Mouse (Mus musculus): ENCODE data around the gene Etv3. TPM values are rescaled to one million over a fixed set of nuclear protein-coding genes. Genes with fewer than 3 reads are reported as not detected.
A peak's percentile ranks its signal among the peaks of the same experiment; 100 is the strongest.

Etv3 gene
- polyA plus RNA-seq, 1 experiment from 2014 or later: 10.4 TPM

DNA sequence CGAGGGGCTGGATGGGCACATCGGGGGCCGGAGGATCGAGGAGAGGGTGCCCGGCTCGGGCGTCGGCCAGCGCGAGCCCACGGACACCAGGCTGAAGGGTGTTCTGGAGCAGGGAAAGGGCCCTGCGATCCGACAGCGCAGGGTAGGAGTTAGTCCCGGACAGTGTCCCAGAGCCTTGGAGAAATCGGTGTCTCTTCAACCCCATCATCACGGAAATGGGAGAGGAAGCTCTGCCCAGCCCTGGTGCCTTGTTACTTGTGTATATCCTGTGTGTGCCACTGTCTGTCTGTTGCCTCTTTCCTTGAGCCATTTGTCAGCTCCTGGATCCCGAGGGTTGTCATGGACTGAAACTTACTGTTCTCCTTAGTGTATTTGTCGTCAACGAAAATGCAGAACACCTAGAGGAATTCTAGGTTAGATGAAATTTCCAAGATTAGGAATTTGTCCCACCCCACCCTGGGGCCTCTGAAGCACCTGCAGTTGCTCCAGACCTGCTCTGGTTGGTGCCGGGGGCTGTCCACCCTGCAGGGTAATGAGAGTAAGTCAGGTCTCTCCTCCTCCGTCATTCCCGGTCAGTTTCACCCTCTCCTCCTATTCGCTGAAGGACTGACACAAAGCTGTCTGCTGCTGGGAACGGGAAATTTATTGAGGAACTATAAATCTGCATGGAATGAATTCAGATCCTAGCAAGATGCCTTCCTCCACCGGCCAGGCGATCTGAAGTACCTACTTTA is 797 bp downstream of the Etv3 start:
- Histone ChIP-seq H3K36me3 (peaks cover 34% of the 10 kb centered on the region), H3K4me2 (peak overlapping the region; percentile 79), H3K27me3 (no peaks in the 10 kb centered on the region), H3K4me3 (peak overlapping the region; percentile 88), H3K9me3 (no peaks in the 10 kb centered on the region), H3K27ac (replicated peaks) (peak overlapping the region; percentile 90), H3K9ac (peak overlapping the region; percentile 93), H3K4me1 (replicated peaks) (peaks cover 19% of the 10 kb centered on the region)
- no peak; the same call in 1 of the 2 replicates for ATAC-seq (ENCODE audit: low FRiP score, low read depth)
- WGBS: 7% methylated on average over 26 of the region's 27 CpGs

- no peak overlapping the region for H3K27ac ChIP-seq (replicated peaks)
- H3K9me3 ChIP-seq: no peaks in the 10 kb centered on the region
- ATAC-seq (ENCODE audit: low FRiP score, low read depth): no peak
- H3K36me3 ChIP-seq: peaks cover 42% of the 10 kb centered on the region
- H3K9ac ChIP-seq: no peak overlapping the region
- no peaks in the 10 kb centered on the region for H3K27me3 ChIP-seq
- 90% methylated on average over 12 of the region's 12 CpGs for WGBS
- 0 out of 2 replicates have a peak overlapping the region, but pooled peaks have one; percentile 79 for H3K4me2 ChIP-seq
- no peak overlapping the region for H3K4me3 ChIP-seq
- peaks cover 19% of the 10 kb centered on the region for H3K4me1 ChIP-seq (replicated peaks)
Measured at GRCm38 (mm10) chr3:87527139-87527538, 1.9 kb downstream of the Etv3 start.

DNA sequence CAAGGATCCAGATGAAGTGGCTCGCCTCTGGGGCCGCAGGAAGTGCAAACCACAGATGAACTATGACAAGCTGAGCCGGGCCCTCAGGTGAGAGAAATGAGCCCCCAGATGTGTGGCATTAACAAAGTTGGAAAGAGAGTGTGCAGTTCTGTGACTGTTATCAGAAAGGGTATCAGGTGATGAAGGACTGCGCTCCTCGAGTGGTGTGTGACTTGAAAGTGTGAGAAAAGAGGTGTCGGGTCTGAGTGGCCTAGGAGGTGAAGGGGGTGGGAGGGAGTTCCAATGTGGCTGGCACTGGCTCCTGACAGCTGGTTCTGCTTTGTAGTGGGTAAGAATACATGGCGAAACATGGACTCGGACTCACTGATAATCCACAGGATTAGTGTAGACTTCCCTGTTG is 2.8 kb downstream of the Etv3 start:
- Histone ChIP-seq H3K4me1 (replicated peaks) (peaks cover 19% of the 10 kb centered on the region), H3K27me3 (no peaks in the 10 kb centered on the region), H3K4me3 (no peak overlapping the region), H3K9me3 (no peaks in the 10 kb centered on the region), H3K9ac (no peak overlapping the region), H3K4me2 (no peak overlapping the region), H3K27ac (replicated peaks) (no peak overlapping the region), H3K36me3 (peaks cover 50% of the 10 kb centered on the region)
- ATAC-seq (ENCODE audit: low FRiP score, low read depth): no peak
- WGBS: 96% methylated on average over 8 of the region's 8 CpGs

DNA sequence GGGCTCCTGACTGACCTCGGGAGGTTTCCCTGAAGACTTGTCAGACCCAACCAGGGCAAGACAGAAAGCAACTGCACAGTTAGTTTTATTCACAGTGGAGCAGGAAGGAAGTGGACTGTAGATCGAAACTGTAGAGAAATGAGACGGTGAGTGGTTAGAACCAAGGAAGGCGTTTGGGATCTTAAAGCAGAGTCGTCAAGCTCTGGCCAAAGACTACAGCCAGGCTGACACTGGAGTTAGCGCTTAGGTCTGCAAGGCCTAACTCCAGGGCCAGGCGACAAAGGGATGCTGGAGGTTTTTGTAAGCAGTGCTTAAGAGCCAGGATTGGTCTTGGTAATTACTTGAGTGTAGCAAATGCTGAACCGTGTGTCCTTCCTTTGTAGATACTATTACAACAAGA is 3.6 kb downstream of the Etv3 start:
- Histone ChIP-seq H3K27me3 (no peaks in the 10 kb centered on the region), H3K4me1 (replicated peaks) (peaks cover 19% of the 10 kb centered on the region), H3K4me3 (no peak overlapping the region), H3K36me3 (peaks cover 58% of the 10 kb centered on the region), H3K9me3 (no peaks in the 10 kb centered on the region), H3K4me2 (no peak overlapping the region), H3K27ac (replicated peaks) (no peak overlapping the region), H3K9ac (no peak overlapping the region)
- no peak for ATAC-seq (ENCODE audit: low FRiP score, low read depth)
- 95% methylated on average over 8 of the region's 8 CpGs for WGBS

GRCm38 (mm10) chr3:87529568-87529967 is 4.4 kb downstream of the Etv3 start:
- 93% methylated on average over 11 of the region's 11 CpGs for WGBS
- Histone ChIP-seq H3K9me3 (no peaks in the 10 kb centered on the region), H3K27me3 (no peaks in the 10 kb centered on the region), H3K36me3 (peaks cover 62% of the 10 kb centered on the region), H3K27ac (replicated peaks) (no peak overlapping the region), H3K4me1 (replicated peaks) (peaks cover 19% of the 10 kb centered on the region), H3K4me2 (no peak overlapping the region), H3K4me3 (no peak overlapping the region), H3K9ac (no peak overlapping the region)
- no peak for ATAC-seq (ENCODE audit: low FRiP score, low read depth)

DNA sequence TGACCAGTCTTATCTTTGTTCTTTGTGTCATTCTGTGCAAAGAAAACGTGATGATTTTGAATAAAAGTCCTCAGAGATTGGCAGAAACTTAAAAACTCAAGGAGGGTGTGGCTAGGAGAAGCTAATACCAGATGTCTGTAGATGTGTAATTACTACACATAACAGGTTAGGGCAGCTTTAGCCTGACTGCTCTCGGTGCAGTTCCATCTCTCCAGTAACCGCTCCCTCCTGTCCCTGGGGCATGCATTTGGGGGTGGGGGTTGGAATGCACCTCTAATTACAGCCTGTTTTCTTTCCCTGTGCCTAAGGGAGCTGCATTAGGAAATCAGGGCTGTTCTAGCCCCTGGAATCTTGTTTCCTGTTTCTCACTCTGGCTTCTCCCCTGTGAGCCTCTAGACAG is 5.0 kb downstream of the Etv3 start:
- ATAC-seq (ENCODE audit: low FRiP score, low read depth): no peak
- Histone ChIP-seq H3K9me3 (no peaks in the 10 kb centered on the region), H3K4me2 (no peak overlapping the region), H3K27me3 (no peaks in the 10 kb centered on the region), H3K4me3 (no peak overlapping the region), H3K27ac (replicated peaks) (no peak overlapping the region), H3K36me3 (peaks cover 68% of the 10 kb centered on the region), H3K9ac (no peak overlapping the region), H3K4me1 (replicated peaks) (peaks cover 15% of the 10 kb centered on the region)
- WGBS: 91% methylated on average over 3 of the region's 3 CpGs

DNA sequence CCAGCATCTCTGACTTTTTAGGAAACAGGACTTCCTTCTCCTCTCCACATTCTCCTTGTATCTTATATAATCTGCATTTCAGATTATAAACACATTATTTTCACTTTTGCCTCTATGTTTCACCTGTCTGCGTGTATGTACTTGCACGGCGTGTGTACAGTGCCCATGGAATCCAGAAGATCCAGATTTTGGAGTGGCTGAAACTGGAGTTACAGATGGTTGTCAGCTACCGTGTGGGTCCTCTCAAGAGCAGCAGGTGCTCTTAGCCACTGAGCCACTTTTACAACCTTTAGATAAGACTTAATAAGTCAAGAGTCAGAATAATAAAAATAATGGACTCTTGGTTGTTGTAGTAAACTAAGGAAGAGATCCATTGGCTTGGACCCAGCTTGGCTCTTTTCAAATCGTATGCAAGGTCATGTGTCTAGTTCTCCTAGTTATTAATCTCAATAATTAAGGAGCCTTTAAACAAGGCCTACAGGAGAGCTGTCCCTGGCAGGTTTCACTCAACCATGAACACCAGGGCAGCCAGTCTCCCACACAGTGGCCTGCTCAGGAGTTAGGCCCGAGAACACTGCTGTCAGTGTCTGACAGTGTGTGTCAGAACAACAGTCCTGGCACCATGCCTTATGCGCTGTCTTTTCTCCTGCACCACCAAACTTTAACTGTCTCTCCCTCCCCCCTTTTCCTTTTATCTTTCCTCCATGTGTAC is 8.6 kb downstream of the Etv3 start:
- no peak for ATAC-seq (ENCODE audit: low FRiP score, low read depth)
- H3K9me3 ChIP-seq: no peaks in the 10 kb centered on the region
- no peak overlapping the region for H3K4me3 ChIP-seq
- no peak overlapping the region for H3K27ac ChIP-seq (replicated peaks)
- no peak overlapping the region for H3K9ac ChIP-seq
- no peak overlapping the region for H3K4me2 ChIP-seq
- no peaks in the 10 kb centered on the region for H3K4me1 ChIP-seq (replicated peaks)
- H3K27me3 ChIP-seq: no peaks in the 10 kb centered on the region
- 92% methylated on average over 7 of the region's 7 CpGs for WGBS
- H3K36me3 ChIP-seq: peaks cover 89% of the 10 kb centered on the region

DNA sequence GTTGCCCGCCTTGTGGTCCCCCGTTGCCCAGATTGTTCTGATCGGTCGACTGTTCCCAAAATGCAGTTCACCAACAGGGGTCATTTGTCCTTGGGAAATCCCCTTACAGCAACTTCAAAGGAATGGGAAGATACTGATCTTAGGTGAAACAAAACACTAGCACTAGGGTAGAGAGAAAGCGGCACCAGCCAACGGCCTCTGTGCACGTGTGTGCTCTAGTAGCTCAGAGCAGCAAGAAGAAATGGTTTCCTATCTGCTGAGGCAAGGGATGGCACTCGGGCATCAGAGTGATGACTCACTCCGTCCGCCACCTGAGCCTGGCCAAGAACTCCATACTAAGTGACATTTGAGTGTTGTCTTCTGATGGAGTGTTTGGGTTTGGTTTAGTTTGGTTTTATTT is 12.8 kb downstream of the Etv3 start:
- no peaks in the 10 kb centered on the region for H3K9me3 ChIP-seq
- H3K4me3 ChIP-seq: no peak overlapping the region
- WGBS: 88% methylated on average over 10 of the region's 10 CpGs
- ATAC-seq (ENCODE audit: low FRiP score, low read depth): no peak
- H3K27ac ChIP-seq (replicated peaks): no peak overlapping the region
- H3K9ac ChIP-seq: no peak overlapping the region
- H3K27me3 ChIP-seq: no peaks in the 10 kb centered on the region
- H3K4me2 ChIP-seq: no peak overlapping the region
- peaks cover 7% of the 10 kb centered on the region for H3K4me1 ChIP-seq (replicated peaks)
- H3K36me3 ChIP-seq: peaks cover 51% of the 10 kb centered on the region

GRCm38 (mm10) chr3:87540028-87540675 is 14.9 kb downstream of the Etv3 start:
- WGBS: 72% methylated on average over 11 of the region's 11 CpGs
- H3K36me3 ChIP-seq: peaks cover 33% of the 10 kb centered on the region
- no peak overlapping the region for H3K4me2 ChIP-seq
- no peaks in the 10 kb centered on the region for H3K9me3 ChIP-seq
- H3K27ac ChIP-seq (replicated peaks): no peak overlapping the region
- peaks cover 7% of the 10 kb centered on the region for H3K4me1 ChIP-seq (replicated peaks)
- no peak for ATAC-seq (ENCODE audit: low FRiP score, low read depth)
- no peak overlapping the region for H3K9ac ChIP-seq
- H3K27me3 ChIP-seq: no peaks in the 10 kb centered on the region
- H3K4me3 ChIP-seq: no peak overlapping the region

DNA sequence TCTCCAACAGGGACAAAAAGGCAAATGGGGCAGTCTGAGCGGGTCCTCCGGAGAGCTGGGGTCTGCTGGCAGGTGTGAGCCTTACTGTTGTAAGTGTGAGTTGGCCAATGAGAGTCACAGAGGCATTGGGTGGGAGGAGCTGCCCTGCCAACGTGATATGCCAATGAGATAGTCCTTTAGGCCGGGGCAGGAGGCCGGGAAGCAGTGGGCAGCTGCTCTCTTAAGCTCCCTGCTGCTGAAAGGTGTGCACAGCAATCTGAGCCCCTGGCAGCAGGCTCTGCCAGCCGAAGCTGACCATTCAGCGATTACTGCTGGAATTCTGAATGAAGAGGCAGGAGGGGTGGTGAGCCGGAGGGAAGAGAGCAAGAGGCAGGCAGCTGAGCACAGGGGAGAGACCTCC is 15.5 kb downstream of the Etv3 start:
- peaks cover 28% of the 10 kb centered on the region for H3K36me3 ChIP-seq
- no peaks in the 10 kb centered on the region for H3K9me3 ChIP-seq
- no peak overlapping the region for H3K4me2 ChIP-seq
- H3K27me3 ChIP-seq: no peaks in the 10 kb centered on the region
- ATAC-seq (ENCODE audit: low FRiP score, low read depth): no peak
- no peak overlapping the region for H3K27ac ChIP-seq (replicated peaks)
- WGBS: 26% methylated on average over 8 of the region's 8 CpGs
- H3K4me1 ChIP-seq (replicated peaks): peaks cover 7% of the 10 kb centered on the region
- no peak overlapping the region for H3K9ac ChIP-seq
- H3K4me3 ChIP-seq: no peak overlapping the region

DNA sequence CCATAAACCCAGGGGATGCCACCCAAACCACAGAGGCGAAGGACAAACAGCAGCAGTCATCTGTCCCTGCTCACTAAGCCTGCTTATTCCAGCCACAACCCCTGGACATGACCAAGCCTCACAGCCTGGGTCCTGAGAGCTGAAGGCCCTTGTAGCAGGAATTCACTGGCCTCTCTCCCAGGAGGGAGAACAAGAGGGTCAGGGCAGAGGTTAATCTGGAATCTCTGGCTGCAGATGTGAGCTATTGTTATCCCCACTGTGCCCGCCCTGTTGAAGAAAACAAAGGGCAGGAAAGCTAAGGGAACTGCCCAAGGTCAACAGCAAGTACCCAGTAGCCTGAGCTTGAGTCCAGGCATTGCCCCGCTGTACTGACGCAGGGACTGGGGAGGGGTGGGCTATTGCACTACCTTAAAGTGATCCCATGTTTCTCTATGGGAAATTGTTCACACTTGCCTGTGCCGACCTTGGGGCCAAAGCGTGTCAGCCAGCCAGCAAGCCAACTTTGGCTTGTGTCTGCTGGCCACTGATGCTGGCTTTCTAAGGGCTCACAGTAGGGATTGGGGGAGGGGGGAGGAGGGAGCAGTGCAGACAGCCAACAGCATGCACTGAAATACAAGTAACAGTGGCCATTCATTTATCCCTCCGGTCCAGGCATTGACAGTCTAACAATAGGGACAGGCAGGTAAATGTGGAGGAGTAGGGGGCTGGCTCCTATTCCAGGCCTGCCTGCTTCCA is 17.4 kb downstream of the Etv3 start:
- WGBS: 27% methylated on average over 7 of the region's 7 CpGs
- H3K4me3 ChIP-seq: no peak overlapping the region
- H3K27me3 ChIP-seq: no peaks in the 10 kb centered on the region
- H3K4me1 ChIP-seq (replicated peaks): peaks cover 7% of the 10 kb centered on the region
- no peak overlapping the region for H3K4me2 ChIP-seq
- H3K27ac ChIP-seq (replicated peaks): no peak overlapping the region
- peaks cover 8% of the 10 kb centered on the region for H3K36me3 ChIP-seq
- ATAC-seq (ENCODE audit: low FRiP score, low read depth): no peak
- H3K9ac ChIP-seq: no peak overlapping the region
- H3K9me3 ChIP-seq: no peaks in the 10 kb centered on the region

DNA sequence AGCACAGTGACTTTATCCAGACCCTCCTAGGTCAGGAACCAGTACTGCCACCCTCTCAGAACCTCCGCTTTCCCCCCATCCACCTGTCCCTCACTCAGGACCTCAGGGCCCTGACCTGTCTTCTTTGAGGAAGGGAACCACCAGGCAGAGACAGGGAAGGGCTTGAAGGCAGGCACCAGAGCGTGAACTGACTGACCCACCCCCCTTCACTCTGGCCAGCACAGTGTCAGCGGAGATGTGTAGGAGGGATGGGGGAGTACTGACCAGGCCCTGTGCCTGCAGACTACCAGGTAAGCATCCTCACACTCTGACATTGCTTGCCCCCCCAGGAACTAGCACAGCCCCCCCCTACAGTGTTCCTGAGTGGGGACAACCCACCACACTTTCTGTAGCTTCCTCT is 20.3 kb downstream of the Etv3 start:
- peaks cover 10% of the 10 kb centered on the region for H3K4me1 ChIP-seq (replicated peaks)

More for the DNA sequence above, 20.3 kb downstream of the Etv3 start:
- no peaks in the 10 kb centered on the region for H3K9me3 ChIP-seq
- H3K36me3 ChIP-seq: no peaks in the 10 kb centered on the region
- WGBS: 65% methylated on average over 3 of the region's 3 CpGs
- 0 out of 2 replicates have a peak, but pooled peaks cover 2% of the 10 kb centered on the region for H3K27me3 ChIP-seq
- H3K4me3 ChIP-seq: no peak overlapping the region
- H3K27ac ChIP-seq (replicated peaks): no peak overlapping the region
- no peak for ATAC-seq (ENCODE audit: low FRiP score, low read depth)
- no peak overlapping the region for H3K9ac ChIP-seq
- H3K4me2 ChIP-seq: no peak overlapping the region
